Mouse (Mus musculus): ENCODE data around the gene Robo2. TPM values are rescaled to one million over a fixed set of nuclear protein-coding genes. Genes with fewer than 3 reads are reported as not detected.

Robo2 gene
- polyA plus RNA-seq, 1 experiment from 2014 or later, result 17.7 TPM

- WGBS, result 80% methylated on average over 8 of the region's 8 CpGs
- no peaks in the 10 kb centered on the region for H3K9me3 ChIP-seq (ENCODE audit: control insufficient read depth, low read length)
- H3K4me2 ChIP-seq (ENCODE audit: low read depth, low read length), result no peak overlapping the region
- H3K4me3 ChIP-seq (ENCODE audit: low read length), result no peak overlapping the region
- H3K9ac ChIP-seq (ENCODE audit: low read depth, low read length), result no peak overlapping the region
- no peak for ATAC-seq
- no peak overlapping the region for H3K27ac ChIP-seq (ENCODE audit: low read length)
- no peaks in the 10 kb centered on the region for H3K36me3 ChIP-seq (ENCODE audit: control insufficient read depth, insufficient read depth, low read length)
- no peaks in the 10 kb centered on the region for H3K4me1 ChIP-seq (ENCODE audit: control insufficient read depth, insufficient read depth, low read length)
- no peaks in the 10 kb centered on the region for H3K27me3 ChIP-seq (replicated peaks; ENCODE audit: control insufficient read depth, insufficient read depth, low read length)
These were observed 218.6 kb downstream of the Robo2 start for GRCm38 (mm10) chr16:74192979-74193554.

GRCm38 (mm10) chr16:74191621-74192020 is 220.0 kb downstream of the Robo2 start:
- no peak for ATAC-seq
- H3K27me3 ChIP-seq (replicated peaks; ENCODE audit: control insufficient read depth, insufficient read depth, low read length), result no peaks in the 10 kb centered on the region
- no peak overlapping the region for H3K27ac ChIP-seq (ENCODE audit: low read length)
- H3K4me3 ChIP-seq (ENCODE audit: low read length), result no peak overlapping the region
- no peaks in the 10 kb centered on the region for H3K36me3 ChIP-seq (ENCODE audit: control insufficient read depth, insufficient read depth, low read length)
- 78% methylated on average over 2 of the region's 2 CpGs for WGBS
- no peak overlapping the region for H3K4me2 ChIP-seq (ENCODE audit: low read depth, low read length)
- no peak overlapping the region for H3K9ac ChIP-seq (ENCODE audit: low read depth, low read length)
- H3K9me3 ChIP-seq (ENCODE audit: control insufficient read depth, low read length), result no peaks in the 10 kb centered on the region
- H3K4me1 ChIP-seq (ENCODE audit: control insufficient read depth, insufficient read depth, low read length), result no peaks in the 10 kb centered on the region

GRCm38 (mm10) chr16:74182509-74183113 is 229.0 kb downstream of the Robo2 start:
- H3K4me3 ChIP-seq (ENCODE audit: low read length), result no peak overlapping the region
- H3K4me2 ChIP-seq (ENCODE audit: low read depth, low read length), result no peak overlapping the region
- H3K4me1 ChIP-seq (ENCODE audit: control insufficient read depth, insufficient read depth, low read length), result no peaks in the 10 kb centered on the region
- H3K27me3 ChIP-seq (replicated peaks; ENCODE audit: control insufficient read depth, insufficient read depth, low read length), result no peaks in the 10 kb centered on the region
- H3K36me3 ChIP-seq (ENCODE audit: control insufficient read depth, insufficient read depth, low read length), result no peaks in the 10 kb centered on the region
- no peak overlapping the region for H3K9ac ChIP-seq (ENCODE audit: low read depth, low read length)
- ATAC-seq, result no peak
- 56% methylated on average over 3 of the region's 3 CpGs for WGBS
- H3K27ac ChIP-seq (ENCODE audit: low read length), result no peak overlapping the region
- H3K9me3 ChIP-seq (ENCODE audit: control insufficient read depth, low read length), result no peaks in the 10 kb centered on the region

GRCm38 (mm10) chr16:74172673-74173072 is 239.0 kb downstream of the Robo2 start:
- no peak overlapping the region for H3K4me3 ChIP-seq (ENCODE audit: low read length)
- WGBS, result 78% methylated on average over 3 of the region's 3 CpGs
- H3K27me3 ChIP-seq (replicated peaks; ENCODE audit: control insufficient read depth, insufficient read depth, low read length), result no peaks in the 10 kb centered on the region
- H3K9ac ChIP-seq (ENCODE audit: low read depth, low read length), result no peak overlapping the region
- no peaks in the 10 kb centered on the region for H3K9me3 ChIP-seq (ENCODE audit: control insufficient read depth, low read length)
- no peaks in the 10 kb centered on the region for H3K4me1 ChIP-seq (ENCODE audit: control insufficient read depth, insufficient read depth, low read length)
- no peak overlapping the region for H3K4me2 ChIP-seq (ENCODE audit: low read depth, low read length)
- no peak overlapping the region for H3K27ac ChIP-seq (ENCODE audit: low read length)
- H3K36me3 ChIP-seq (ENCODE audit: control insufficient read depth, insufficient read depth, low read length), result no peaks in the 10 kb centered on the region
- ATAC-seq, result no peak

GRCm38 (mm10) chr16:74169642-74170041 is 242.0 kb downstream of the Robo2 start:
- H3K9ac ChIP-seq (ENCODE audit: low read depth, low read length), result no peak overlapping the region
- H3K27ac ChIP-seq (ENCODE audit: low read length), result no peak overlapping the region
- H3K4me3 ChIP-seq (ENCODE audit: low read length), result no peak overlapping the region
- no peaks in the 10 kb centered on the region for H3K4me1 ChIP-seq (ENCODE audit: control insufficient read depth, insufficient read depth, low read length)
- no peaks in the 10 kb centered on the region for H3K27me3 ChIP-seq (replicated peaks; ENCODE audit: control insufficient read depth, insufficient read depth, low read length)
- H3K36me3 ChIP-seq (ENCODE audit: control insufficient read depth, insufficient read depth, low read length), result no peaks in the 10 kb centered on the region
- H3K4me2 ChIP-seq (ENCODE audit: low read depth, low read length), result no peak overlapping the region
- ATAC-seq, result no peak
- 91% methylated on average over 4 of the region's 4 CpGs for WGBS
- no peaks in the 10 kb centered on the region for H3K9me3 ChIP-seq (ENCODE audit: control insufficient read depth, low read length)

- Histone ChIP-seq H3K27me3 (replicated peaks; ENCODE audit: control insufficient read depth, insufficient read depth, low read length) (no peaks in the 10 kb centered on the region), H3K9me3 (ENCODE audit: control insufficient read depth, low read length) (no peaks in the 10 kb centered on the region), H3K27ac (ENCODE audit: low read length) (no peak overlapping the region), H3K9ac (ENCODE audit: low read depth, low read length) (no peak overlapping the region), H3K4me3 (ENCODE audit: low read length) (no peak overlapping the region), H3K4me1 (ENCODE audit: control insufficient read depth, insufficient read depth, low read length) (no peaks in the 10 kb centered on the region), H3K4me2 (ENCODE audit: low read depth, low read length) (no peak overlapping the region), H3K36me3 (ENCODE audit: control insufficient read depth, insufficient read depth, low read length) (no peaks in the 10 kb centered on the region)
- WGBS, result 65% methylated on average over 7 of the region's 7 CpGs
- no peak for ATAC-seq
These were observed 242.5 kb downstream of the Robo2 start for GRCm38 (mm10) chr16:74169121-74169520.

- H3K36me3 ChIP-seq (ENCODE audit: control insufficient read depth, insufficient read depth, low read length), result no peaks in the 10 kb centered on the region
- H3K27ac ChIP-seq (ENCODE audit: low read length), result no peak overlapping the region
- H3K9me3 ChIP-seq (ENCODE audit: control insufficient read depth, low read length), result no peaks in the 10 kb centered on the region
- no peak for ATAC-seq
- H3K4me3 ChIP-seq (ENCODE audit: low read length), result no peak overlapping the region
- no peaks in the 10 kb centered on the region for H3K27me3 ChIP-seq (replicated peaks; ENCODE audit: control insufficient read depth, insufficient read depth, low read length)
- no peak overlapping the region for H3K9ac ChIP-seq (ENCODE audit: low read depth, low read length)
- no peak overlapping the region for H3K4me2 ChIP-seq (ENCODE audit: low read depth, low read length)
- H3K4me1 ChIP-seq (ENCODE audit: control insufficient read depth, insufficient read depth, low read length), result no peaks in the 10 kb centered on the region
These were observed 243.8 kb downstream of the Robo2 start for GRCm38 (mm10) chr16:74167832-74168231.

GRCm38 (mm10) chr16:74162041-74162440 is 249.6 kb downstream of the Robo2 start:
- 84% methylated on average over 4 of the region's 4 CpGs for WGBS
- H3K27ac ChIP-seq (ENCODE audit: low read length), result no peak overlapping the region
- no peaks in the 10 kb centered on the region for H3K4me1 ChIP-seq (ENCODE audit: control insufficient read depth, insufficient read depth, low read length)
- H3K36me3 ChIP-seq (ENCODE audit: control insufficient read depth, insufficient read depth, low read length), result no peaks in the 10 kb centered on the region
- H3K9ac ChIP-seq (ENCODE audit: low read depth, low read length), result no peak overlapping the region
- no peak overlapping the region for H3K4me3 ChIP-seq (ENCODE audit: low read length)
- H3K4me2 ChIP-seq (ENCODE audit: low read depth, low read length), result no peak overlapping the region
- no peaks in the 10 kb centered on the region for H3K27me3 ChIP-seq (replicated peaks; ENCODE audit: control insufficient read depth, insufficient read depth, low read length)
- ATAC-seq, result no peak
- no peaks in the 10 kb centered on the region for H3K9me3 ChIP-seq (ENCODE audit: control insufficient read depth, low read length)

- Histone ChIP-seq H3K4me3 (ENCODE audit: low read length) (no peak overlapping the region), H3K9ac (ENCODE audit: low read depth, low read length) (no peak overlapping the region), H3K4me1 (ENCODE audit: control insufficient read depth, insufficient read depth, low read length) (no peaks in the 10 kb centered on the region), H3K27ac (ENCODE audit: low read length) (no peak overlapping the region), H3K4me2 (ENCODE audit: low read depth, low read length) (no peak overlapping the region), H3K9me3 (ENCODE audit: control insufficient read depth, low read length) (no peaks in the 10 kb centered on the region), H3K27me3 (replicated peaks; ENCODE audit: control insufficient read depth, insufficient read depth, low read length) (no peaks in the 10 kb centered on the region), H3K36me3 (ENCODE audit: control insufficient read depth, insufficient read depth, low read length) (no peaks in the 10 kb centered on the region)
- ATAC-seq, result no peak
- WGBS, result 96% methylated on average over 3 of the region's 3 CpGs
These were observed 252.4 kb downstream of the Robo2 start for GRCm38 (mm10) chr16:74159189-74159588.

- no peak overlapping the region for H3K27ac ChIP-seq (ENCODE audit: low read length)
- no peak overlapping the region for H3K4me3 ChIP-seq (ENCODE audit: low read length)
- no peak overlapping the region for H3K4me2 ChIP-seq (ENCODE audit: low read depth, low read length)
- H3K9ac ChIP-seq (ENCODE audit: low read depth, low read length), result no peak overlapping the region
- H3K27me3 ChIP-seq (replicated peaks; ENCODE audit: control insufficient read depth, insufficient read depth, low read length), result no peaks in the 10 kb centered on the region
- WGBS, result 94% methylated on average over 1 of the region's 1 CpGs
- no peak for ATAC-seq
- no peaks in the 10 kb centered on the region for H3K4me1 ChIP-seq (ENCODE audit: control insufficient read depth, insufficient read depth, low read length)
- H3K9me3 ChIP-seq (ENCODE audit: control insufficient read depth, low read length), result no peaks in the 10 kb centered on the region
- no peaks in the 10 kb centered on the region for H3K36me3 ChIP-seq (ENCODE audit: control insufficient read depth, insufficient read depth, low read length)
These were observed 275.4 kb downstream of the Robo2 start for GRCm38 (mm10) chr16:74136181-74136580.

Measured in intestine, embryonic 16.5 days (tissue).